Mouse (Mus musculus): Measurements from ENCODE around the gene Glis1.
A peak's percentile ranks its signal among the peaks of the same experiment; 100 is the strongest.

Gene Glis1

GRCm38 (mm10) chr4:107453141-107453984, 19.0 kb downstream of the Glis1 start:
- DNase-seq, result peak; percentile 76

- DNase-seq, result no peak
Measured at GRCm38 (mm10) chr4:107457602-107458001, 23.2 kb downstream of the Glis1 start.

GRCm38 (mm10) chr4:107458907-107459306, 24.5 kb downstream of the Glis1 start:
- no peak for DNase-seq

- no peak for DNase-seq
Measured at GRCm38 (mm10) chr4:107459461-107459860, 25.1 kb downstream of the Glis1 start.

GRCm38 (mm10) chr4:107460468-107460867, 26.1 kb downstream of the Glis1 start:
- no peak for DNase-seq

- no peak for DNase-seq
Measured at GRCm38 (mm10) chr4:107467831-107468230, 33.4 kb downstream of the Glis1 start.

GRCm38 (mm10) chr4:107468264-107468663, 33.9 kb downstream of the Glis1 start:
- DNase-seq, result no peak

- no peak for DNase-seq
Measured at GRCm38 (mm10) chr4:107468768-107469167, 34.4 kb downstream of the Glis1 start.

GRCm38 (mm10) chr4:107476266-107476665, 41.9 kb downstream of the Glis1 start:
- no peak for DNase-seq

- no peak for DNase-seq
Measured at GRCm38 (mm10) chr4:107479015-107479414, 44.6 kb downstream of the Glis1 start.

- DNase-seq, result no peak
Measured at GRCm38 (mm10) chr4:107482541-107482940, 48.1 kb downstream of the Glis1 start.

- no peak for DNase-seq
Measured at GRCm38 (mm10) chr4:107483556-107484220, 49.3 kb downstream of the Glis1 start.

- no peak for DNase-seq
Measured at GRCm38 (mm10) chr4:107484221-107484575, 49.8 kb downstream of the Glis1 start.

GRCm38 (mm10) chr4:107485903-107486302, 51.5 kb downstream of the Glis1 start:
- no peak for DNase-seq

- DNase-seq, result no peak
Measured at GRCm38 (mm10) chr4:107489121-107489840, 54.9 kb downstream of the Glis1 start.

GRCm38 (mm10) chr4:107492991-107493390, 58.6 kb downstream of the Glis1 start:
- DNase-seq, result no peak

- no peak for DNase-seq
Measured at GRCm38 (mm10) chr4:107495751-107496430, 61.5 kb downstream of the Glis1 start.

GRCm38 (mm10) chr4:107497430-107497935, 63.1 kb downstream of the Glis1 start:
- DNase-seq, result no peak

- DNase-seq, result no peak
Measured at GRCm38 (mm10) chr4:107502601-107503051, 68.2 kb downstream of the Glis1 start.

GRCm38 (mm10) chr4:107514981-107515380, 80.6 kb downstream of the Glis1 start:
- no peak for DNase-seq

GRCm38 (mm10) chr4:107515626-107516025, 81.2 kb downstream of the Glis1 start:
- no peak for DNase-seq

- DNase-seq, result no peak
Measured at GRCm38 (mm10) chr4:107518766-107519165, 84.4 kb downstream of the Glis1 start.

GRCm38 (mm10) chr4:107520071-107520470, 85.7 kb downstream of the Glis1 start:
- no peak for DNase-seq
